Mouse (Mus musculus) left cerebral cortex, postnatal 4 days (tissue): ENCODE data around the gene Wdr5b. TPM values are rescaled to one million over a fixed set of nuclear protein-coding genes. Genes with fewer than 3 reads are reported as not detected.

Experiments
- DNase-seq: peaks from one replicate; pipeline ENCODE4 v3.0.0-alpha.2; 2022
- intact Hi-C: fragments of 180-260 bp; cut with DNase I; formaldehyde crosslinking; loops from one replicate; pipeline ENCODE4 v1.15.1; 2025
- total RNA-seq, 2 experiments: library from RNA; stranded (reverse); gene quantifications; 2 replicates each; pipeline ENCODE4 v1.2.3; 2021

The Wdr5b gene
- total RNA-seq, 2 experiments from 2014 or later, result 6.8 to 7.0 TPM

DNA sequence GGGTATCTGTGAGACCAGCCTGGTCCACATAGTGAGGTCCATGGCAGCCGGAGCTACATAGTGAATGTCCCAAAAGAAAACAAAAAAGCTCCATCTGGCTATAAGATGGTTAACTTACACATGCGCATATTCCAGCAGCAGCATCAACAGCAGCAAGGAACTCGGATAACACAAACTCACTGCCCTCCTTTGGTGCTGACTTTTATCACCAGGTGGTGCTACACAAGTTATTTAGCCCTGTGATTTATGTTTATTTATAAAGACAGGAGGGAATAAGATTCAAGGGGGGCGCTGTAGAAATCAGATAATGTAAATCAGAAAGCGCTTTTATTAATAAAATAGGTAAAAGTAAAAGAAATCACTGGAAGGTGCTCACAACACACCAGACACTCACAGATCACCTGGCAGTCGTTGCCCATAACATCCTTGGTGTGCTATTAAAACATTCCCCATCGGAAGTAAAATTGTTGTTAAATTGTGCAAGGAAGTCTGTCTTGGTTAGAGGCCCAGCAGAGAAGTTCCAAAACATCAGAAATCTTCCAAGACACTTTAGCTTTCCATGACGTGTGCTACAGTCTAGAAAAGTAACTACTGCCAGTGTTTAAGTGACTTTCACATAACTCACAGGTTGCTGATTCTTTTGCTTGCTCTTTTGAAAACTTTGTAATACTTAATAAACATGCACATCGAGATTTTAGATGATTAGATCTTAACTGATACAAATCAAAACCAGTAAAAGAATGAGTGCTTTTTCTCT lies 29.0 kb downstream of the Wdr5b start:
- intact Hi-C loops, result no loop called here
- DNase-seq, result no peak

DNA sequence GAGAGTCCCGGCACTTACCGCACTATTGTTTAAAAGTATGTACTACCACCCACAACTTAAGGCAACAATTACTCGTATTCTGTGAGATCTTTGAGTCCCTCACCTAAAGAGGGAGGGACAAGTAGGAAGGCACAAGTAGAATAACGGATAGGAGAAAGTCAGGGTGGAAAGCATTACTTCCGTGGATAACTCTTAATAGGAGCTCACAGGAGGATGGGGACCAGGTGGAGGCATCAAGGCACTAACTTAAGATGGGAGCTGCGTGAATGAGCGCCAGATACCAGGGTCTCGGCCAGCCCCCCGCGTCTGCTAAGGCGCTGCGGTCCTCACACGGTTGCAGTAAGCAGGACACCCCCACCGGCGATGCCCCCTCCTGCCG lies 30.1 kb downstream of the Wdr5b start:
- intact Hi-C loops, result no loop called here
- no peak for DNase-seq

DNA sequence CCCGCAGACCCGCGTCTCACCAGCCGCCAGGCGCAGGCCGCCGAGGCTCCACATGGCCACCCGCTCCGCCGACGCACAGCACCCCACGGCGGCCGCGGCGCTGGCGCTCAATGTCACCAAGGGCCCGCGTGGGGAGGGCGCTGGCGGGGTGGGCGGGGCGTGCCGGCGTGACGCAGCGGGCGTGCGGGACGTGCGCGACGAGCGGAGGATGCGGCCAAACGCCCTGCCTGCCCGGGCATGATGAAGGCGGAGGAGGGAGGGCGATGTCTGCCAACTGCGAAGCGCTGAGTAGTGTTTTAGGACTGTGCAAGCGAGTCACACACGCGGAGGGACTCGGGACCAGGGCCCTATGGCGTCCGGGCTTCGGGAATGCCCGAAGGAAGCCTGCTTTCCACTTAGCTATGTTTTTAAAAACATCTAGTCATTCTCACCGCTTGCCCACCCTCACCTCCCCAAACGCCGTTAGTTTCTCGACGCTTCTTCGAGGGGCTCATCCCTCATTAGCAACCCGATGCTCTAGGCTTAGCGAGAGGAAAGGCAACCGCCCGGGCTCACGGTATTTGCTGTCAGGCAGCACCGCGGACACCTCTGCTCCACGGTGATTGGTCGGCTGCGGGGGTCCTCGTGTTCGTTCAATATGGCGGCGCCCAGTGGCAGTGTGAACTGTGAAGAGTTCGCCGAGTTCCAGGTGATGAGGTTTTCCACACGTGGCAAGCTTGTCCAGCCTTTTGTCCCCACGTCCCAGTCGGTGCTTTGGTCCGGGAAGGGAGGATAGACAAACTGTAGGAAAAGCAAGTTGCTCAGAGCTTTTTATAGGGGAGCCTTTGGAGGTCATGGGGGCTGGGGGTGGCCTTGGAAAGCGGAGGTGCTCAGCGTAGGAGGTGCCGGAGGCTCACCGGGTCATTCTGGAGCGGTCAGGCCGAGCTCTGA lies 30.7 kb downstream of the Wdr5b start, which contains the start of the genes Fam162a and Ccdc58:
Gene Fam162a, minus strand, starts transcription at position 145 of the 930 bp plus-strand sequence.
Gene Ccdc58, plus strand, starts transcription at position 236 of the 930 bp plus-strand sequence.
- peak; percentile 94 for DNase-seq
- intact Hi-C loops, result no loop called here

GRCm38 (mm10) chr16:36072410-36073011 lies 31.5 kb downstream of the Wdr5b start:
- intact Hi-C loops, result no loop called here
- DNase-seq, result no peak

- intact Hi-C loops, result no loop called here
Observed at GRCm38 (mm10) chr16:36074772-36075171, 33.8 kb downstream of the Wdr5b start.

DNA sequence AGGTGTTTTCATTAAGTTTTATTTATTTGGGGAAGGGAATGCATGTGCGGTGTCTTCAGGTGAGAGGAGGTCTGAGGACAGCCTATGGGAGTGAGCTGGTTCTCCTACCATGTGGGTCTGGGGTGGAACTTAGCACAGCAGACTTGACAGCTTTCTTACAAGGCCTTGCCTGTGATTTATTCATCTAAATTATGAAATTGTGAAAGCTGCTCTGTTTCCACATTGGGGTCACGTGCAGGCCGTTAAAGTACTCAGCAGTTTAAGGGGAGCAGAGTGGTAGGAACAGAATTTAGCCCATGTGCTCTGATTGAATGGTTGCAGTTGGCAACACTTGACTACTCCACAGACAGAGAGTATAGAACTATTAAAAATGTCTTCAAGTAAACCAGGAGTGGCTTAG lies 38.9 kb downstream of the Wdr5b start:
- intact Hi-C loops, result no loop called here
- no peak for DNase-seq

More at GRCm38 (mm10) chr16:36074772-36075171, 33.8 kb downstream of the Wdr5b start:
- DNase-seq, result no peak

GRCm38 (mm10) chr16:36087846-36088245 lies 46.9 kb downstream of the Wdr5b start:
- intact Hi-C loops, result no loop called here
- DNase-seq, result no peak

DNA sequence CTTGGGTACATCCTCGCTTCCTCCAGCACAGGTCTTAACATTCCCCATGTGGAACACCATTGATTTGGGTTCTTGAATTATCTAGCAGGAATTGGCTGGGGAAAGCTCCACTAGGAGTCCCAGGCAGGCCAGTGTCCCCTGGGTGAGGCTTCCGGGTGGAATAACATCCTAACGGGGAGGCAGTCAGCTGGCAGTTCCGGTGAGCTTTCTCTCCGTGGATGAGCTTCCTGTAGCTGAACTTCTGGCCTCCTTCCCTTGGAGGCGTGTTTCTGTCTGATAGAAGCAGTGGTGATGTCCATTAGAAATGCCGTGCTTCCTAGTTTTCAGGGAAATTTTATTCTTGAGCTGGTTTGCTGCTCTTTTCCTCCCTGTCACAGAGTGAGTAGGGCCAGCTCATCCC lies 48.1 kb downstream of the Wdr5b start:
- DNase-seq, result no peak
- intact Hi-C loops, result no loop called here

DNA sequence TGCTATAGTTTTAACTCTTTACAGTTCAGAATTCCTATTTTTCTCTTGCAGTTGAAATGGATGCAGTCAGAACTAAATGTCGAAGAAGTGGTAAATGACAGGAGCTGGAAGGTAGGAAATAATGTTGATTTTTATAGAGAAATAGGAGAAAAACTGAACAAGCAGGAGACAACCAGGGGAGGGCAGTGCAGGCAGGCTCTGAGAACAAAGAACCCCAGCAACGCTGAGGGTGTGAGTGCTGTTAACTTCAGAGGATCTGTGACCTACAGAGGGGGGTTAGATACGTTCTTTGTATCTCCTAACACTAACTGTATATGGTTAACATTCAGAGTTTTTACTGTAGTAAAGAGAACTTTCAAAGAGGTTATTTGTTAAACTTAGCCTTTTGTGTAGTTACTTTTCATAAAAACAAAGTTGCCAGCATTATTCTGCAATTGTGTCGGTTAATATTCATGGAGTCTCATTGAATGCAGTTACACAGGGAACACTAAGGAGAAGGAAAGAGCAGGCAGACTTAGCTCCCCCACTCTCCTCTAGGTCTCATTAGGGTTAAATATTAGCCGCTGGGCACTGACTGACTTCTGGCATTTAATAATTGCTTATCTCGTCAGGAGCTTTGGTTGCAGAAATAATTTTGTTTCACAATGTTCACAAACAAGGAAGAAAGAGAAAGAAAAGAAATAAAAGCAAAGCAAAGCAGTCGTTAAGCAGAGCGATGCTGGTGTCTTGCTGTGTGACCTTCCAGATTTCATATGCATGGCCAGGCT lies 49.0 kb downstream of the Wdr5b start:
- no peak for DNase-seq
- intact Hi-C loops, result no loop called here

GRCm38 (mm10) chr16:36090785-36091509 lies 50.0 kb downstream of the Wdr5b start:
- intact Hi-C loops, result no loop called here
- no peak for DNase-seq

Other genes starting within 250 kb of the Wdr5b start
- gene Parp14, start 169.6 kb upstream of the Wdr5b start, total RNA-seq, result 1 to 10 TPM in 1 of 2 experiments, under 1 TPM in 1; 0.60 to 1.3 TPM
- 1 to 10 TPM; 2.0 to 2.4 TPM for gene Parp9, start 102.7 kb upstream of the Wdr5b start, total RNA-seq
- 1 to 10 TPM; 2.2 TPM for gene Dtx3l, start 102.0 kb upstream of the Wdr5b start, total RNA-seq
- 10 to 100 TPM; 92.1 to 96.8 TPM for gene Kpna1, start 62.4 kb upstream of the Wdr5b start, total RNA-seq
- gene Fam162a, start 30.4 kb downstream of the Wdr5b start, total RNA-seq, result 10 to 100 TPM; 55.9 to 61.0 TPM
- 10 to 100 TPM; 19.0 to 21.1 TPM for gene Ccdc58, start 30.5 kb downstream of the Wdr5b start, total RNA-seq
- not detected for gene Csta1, start 90.1 kb downstream of the Wdr5b start, total RNA-seq
- not detected for gene Stfa2l1, start 115.6 kb downstream of the Wdr5b start, total RNA-seq
- gene Gm5483, start 143.0 kb downstream of the Wdr5b start, total RNA-seq, result under 1 TPM in 1 of 2 experiments, not detected in 1; 0.26 TPM
- gene Gm5416, start 169.2 kb downstream of the Wdr5b start, total RNA-seq, result not detected
- gene 2010005H15Rik, start 180.3 kb downstream of the Wdr5b start, total RNA-seq, result not detected
- gene Stfa1, start 235.8 kb downstream of the Wdr5b start, total RNA-seq, result not detected